Mouse (Mus musculus) right cerebral cortex, adult 2 months (tissue): ENCODE measurements at regions not wholly inside any gene's neighbourhood (a gene's known extent, or its start where the extent isn't known, plus 50 kb on each side); places are given as distances from the start of the nearest gene placed in this dataset.
A peak's percentile ranks its signal among the peaks of the same experiment; 100 is the strongest.

Source experiments
- DNase-seq, 2 experiments: peaks; one replicate each; pipeline ENCODE4 v3.0.0; 2021 to 2022; ENCODE audit warnings: low spot score in 2 of 2

DNA sequence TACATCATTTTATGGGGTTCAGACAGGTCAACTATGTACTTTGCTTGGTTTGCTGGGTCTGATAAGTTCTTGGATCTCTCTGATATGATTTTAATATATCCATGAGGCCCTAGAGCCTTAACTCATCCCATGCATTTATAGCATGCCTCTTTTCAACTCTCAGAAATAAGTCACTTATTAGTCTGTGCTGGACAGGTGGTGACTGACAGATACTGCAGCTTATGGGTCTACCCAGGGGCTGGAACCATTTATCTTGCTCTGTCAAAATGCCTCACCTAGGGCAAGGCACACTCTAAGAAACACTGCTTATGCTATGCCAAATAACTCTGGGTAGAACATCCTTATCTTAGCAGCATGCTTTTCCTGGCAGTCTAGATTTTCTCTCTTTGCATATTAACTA lies 225.6 kb downstream of the Mbnl1 start:
- no peak for DNase-seq

DNA sequence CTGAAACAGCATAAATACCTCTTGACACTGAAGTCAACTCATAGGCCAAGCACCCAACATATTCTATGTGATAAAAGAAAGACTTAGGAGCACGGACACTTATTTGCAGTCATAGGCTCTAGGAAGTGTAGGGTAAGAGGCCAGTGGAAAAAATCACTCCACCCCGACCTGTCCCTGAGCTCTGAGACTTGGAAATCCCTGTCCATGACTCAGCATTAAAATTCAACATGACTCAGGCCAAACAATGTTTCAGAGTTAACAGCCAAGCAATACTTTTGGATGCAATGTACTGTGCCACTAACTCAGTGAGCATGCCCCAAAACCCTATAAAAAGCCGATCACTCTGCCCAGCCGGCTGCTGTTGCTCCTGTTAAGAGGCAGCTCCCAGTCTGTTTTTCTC lies 234.5 kb downstream of the Mbnl1 start:
- no peak for DNase-seq

DNA sequence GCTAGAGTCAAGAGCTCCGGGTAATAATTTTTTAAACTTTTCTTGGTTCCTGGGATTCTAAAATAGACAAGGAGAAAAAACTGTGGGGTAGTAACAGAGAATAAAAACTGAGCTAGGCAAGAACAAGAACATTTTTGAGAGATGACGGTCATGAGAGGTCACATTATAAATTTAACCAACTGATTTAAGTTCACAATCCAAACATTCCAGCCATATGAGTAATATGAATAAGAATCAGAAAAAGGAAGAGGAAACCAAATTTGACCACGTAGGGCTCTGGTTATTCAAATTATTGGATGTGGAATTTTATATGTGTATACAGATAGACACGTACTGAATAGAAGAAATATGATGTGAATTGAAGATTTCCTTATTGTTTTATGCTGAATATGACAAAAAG lies 240.3 kb downstream of the Mbnl1 start:
- DNase-seq, result no peak

DNA sequence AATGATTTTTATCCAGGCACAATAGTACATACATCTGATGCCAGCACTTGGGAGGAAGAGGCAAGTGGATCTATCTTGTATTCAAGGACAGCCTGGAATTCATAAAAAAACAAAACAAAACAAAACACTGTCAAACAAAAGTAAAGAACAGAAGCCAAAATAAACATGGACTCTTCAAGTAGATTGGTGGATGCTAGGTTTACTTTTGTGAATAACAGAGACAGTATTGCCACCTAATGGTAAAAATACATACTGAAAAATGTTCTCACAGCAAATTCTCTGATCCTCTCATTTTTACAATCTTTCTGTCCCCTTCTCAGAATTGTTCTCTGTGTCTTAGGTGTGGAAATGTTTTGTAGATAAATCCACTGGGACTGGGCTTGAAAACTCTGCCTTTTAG lies 247.7 kb downstream of the Mbnl1 start:
- no peak for DNase-seq

DNA sequence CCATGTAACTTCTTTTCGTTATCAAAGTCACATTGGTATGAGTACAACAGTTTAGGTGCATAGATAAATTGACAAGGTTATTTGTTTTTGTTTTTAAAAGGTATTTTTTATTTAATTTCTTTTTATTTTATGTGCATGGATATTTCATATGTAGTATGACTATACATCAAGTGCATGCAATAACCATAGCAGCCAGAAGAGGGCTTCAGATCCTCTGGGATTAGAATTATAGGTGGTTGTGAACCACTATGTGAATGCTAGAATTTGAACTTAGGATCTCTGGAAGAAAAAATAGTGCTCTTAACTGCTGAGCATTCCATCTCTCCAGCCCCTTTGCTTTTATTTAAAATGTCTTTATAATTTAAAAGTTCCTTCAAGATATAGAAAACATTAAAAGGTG lies 258.7 kb downstream of the Mbnl1 start:
- DNase-seq, result no peak

DNA sequence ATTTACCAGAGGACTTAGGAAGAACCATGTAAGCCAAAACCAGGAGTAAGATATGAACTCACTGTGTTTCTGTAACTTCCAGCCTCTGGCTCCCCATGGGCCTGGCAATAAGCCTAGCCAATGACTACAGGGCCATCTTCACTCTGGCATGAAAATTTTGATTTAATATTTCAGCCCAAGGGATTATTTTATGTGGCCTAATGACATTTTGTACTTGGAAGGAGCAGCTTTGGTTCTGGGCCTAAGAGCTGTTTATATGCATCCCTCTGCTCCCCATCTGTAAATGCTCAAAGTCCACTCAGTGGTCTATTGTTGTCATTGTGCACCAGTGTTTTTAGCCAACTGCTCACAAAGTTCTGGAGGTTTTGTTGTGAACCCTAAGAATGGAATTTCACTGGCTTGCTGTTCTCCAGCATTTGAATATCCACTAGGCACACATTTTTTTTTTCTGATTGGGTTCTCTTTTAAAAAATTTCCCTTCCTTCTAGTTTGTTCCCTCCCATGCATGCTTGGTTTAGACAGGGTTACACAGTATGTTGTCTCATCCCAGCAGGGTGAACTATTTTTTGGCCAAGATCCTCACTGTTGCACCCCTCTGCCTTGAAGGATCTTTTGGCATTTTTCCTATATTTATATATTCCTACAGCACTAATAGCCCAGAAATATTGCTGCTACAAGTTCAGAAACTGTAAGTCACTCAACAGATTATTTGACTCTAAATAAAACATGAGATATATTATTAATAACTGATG lies 261.9 kb upstream of the P2ry1 start:
- no peak for DNase-seq

DNA sequence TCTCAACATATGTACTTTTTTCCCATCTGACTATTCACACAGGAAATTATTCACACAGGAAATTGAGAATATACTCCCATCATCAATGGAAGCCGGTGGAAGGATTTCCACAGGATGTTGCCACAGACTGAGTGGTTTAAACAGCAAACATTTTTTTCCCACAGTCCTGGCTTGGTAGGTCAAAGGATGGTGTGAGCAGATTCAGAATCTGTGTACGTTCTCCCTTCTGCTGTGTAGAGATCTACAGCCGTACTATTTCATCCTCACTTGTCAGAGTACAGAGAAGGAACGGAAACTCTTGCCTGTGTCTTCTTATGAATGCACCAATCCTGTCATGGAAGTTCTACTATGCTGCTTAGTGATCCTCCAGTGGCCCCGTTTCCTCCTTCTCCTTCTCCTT lies 261.2 kb upstream of the P2ry1 start:
- DNase-seq, result no peak

DNA sequence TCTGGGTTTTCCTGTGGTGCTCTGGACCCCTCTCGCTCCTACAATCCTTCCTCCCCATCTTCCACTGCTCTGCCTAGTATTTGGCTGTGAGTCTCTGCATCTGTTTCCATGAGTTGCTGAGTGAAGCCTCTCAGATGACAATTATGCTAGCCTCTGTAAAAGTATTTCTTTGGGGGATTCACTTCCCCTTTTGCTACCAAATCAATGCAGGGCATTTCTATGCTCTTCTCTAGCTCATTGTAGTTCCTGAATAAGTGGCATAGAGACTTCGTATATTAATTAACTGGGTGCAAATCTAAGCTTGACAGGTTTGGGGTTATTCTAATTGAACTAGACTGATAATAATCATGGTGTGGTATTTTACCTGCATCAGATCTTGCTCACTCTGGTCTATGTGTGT lies 260.4 kb upstream of the P2ry1 start:
- DNase-seq, result no peak

DNA sequence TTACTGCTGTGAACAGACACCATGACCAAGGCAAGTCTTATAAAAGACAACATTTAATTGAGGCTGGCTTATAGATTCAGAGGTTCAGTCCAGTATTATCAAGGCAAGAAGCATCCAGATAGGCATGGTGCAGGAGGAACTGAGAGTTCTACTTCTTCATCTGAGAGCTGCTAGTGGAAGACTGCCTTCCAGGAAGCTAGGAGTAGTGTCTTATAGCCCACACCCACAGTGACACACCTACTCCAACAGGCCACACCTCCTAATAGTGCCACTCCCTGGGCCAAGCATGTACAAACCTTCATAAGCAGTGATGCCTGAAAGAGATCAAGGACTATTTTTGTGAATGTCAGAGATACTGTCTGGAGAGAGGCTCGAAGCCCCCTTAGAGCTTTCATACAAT lies 257.5 kb upstream of the P2ry1 start:
- DNase-seq, result no peak

DNA sequence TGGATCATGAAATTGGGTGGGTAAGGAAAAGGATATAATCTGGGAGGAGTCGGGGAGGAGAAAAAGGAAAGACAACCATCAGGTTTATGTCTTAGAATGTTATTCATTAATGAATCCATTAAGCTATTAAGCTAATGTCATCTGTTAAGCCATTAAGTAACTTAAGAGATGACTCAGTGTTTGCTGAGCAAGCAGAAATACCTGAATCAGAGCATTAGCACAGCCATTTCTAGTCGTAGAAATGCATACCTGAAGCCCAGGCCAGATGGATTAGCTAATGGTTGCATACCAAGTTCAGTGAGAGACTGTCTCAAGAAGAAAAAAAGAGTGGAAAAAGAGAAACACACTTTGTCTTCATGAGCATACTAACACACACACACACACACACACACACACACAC lies 244.0 kb upstream of the P2ry1 start:
- no peak for DNase-seq

DNA sequence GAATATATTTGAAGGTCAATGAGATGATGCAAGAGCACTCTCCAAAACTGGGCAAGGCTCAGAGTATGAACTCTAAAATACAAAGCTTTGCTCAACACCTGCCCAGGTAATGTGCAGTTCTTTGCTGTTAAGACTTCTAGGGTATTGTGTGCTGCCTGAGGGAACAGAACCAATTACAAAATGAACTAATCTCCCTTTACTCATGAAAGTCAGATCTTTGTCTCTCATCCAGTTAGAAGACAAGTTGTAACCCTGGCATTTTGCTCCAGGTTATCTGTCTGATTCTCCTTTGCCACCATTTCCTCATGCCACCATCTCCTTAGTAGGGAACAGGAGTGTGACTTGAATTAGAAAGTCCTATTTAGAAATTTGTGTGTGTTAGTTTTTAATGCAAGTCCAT lies 243.5 kb upstream of the P2ry1 start:
- no peak for DNase-seq

DNA sequence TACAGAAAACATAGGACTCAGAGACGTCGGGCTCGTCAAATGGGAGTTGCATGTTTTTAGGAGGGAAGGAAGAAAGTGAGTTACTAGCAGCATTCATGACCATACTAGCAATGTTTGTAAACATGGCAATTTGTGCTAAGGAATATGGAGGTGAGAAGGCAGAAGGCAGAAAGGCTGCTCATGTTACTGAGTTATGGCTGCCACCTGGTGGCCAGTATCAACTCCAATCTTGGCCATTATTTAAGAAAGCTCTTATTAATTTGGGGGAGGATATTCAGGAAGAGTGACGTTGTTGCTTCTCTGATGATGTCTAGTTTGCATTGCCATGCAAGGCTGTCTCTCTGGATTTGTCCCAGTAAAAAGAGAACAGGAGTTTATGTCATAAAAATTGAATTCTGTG lies 239.7 kb upstream of the P2ry1 start:
- peak; percentile 16 to 40 for DNase-seq

DNA sequence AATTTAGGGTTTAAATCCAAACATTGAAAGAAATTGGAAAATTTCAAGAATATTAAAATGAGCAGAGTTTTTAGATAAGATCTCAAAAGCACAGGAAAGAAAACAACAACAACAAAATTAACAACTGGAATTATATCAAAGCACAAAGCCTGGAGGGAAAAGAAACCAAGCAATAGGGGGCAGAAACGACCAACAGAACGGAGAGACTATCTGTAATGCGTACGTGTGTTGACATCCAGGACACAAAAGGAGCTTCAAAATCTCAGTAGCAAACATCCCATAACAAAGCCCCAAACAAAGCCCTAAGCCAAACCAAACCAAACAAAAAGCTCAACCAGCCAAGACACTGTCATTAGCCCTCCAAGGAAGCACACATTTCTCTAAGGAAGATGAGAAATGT lies 237.5 kb upstream of the P2ry1 start:
- no peak for DNase-seq

DNA sequence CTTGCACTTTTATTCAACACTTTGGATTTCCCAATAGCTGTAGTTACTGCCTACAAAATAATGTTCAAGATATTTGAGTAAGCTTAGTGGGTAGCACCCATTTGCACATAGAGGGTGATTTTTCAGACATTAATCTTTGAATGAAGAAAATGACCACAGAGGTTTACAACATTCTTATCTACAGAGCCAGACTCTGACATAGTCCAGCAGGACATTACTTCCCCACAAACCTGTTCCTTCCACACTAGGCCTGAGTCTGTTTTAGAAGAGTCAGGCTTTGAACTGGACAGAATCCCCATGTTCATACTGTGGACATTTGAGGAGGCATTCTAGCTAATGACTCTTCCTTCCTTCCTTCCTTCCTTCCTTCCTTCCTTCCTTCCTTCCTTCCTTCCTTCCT lies 233.6 kb upstream of the P2ry1 start:
- no peak for DNase-seq

DNA sequence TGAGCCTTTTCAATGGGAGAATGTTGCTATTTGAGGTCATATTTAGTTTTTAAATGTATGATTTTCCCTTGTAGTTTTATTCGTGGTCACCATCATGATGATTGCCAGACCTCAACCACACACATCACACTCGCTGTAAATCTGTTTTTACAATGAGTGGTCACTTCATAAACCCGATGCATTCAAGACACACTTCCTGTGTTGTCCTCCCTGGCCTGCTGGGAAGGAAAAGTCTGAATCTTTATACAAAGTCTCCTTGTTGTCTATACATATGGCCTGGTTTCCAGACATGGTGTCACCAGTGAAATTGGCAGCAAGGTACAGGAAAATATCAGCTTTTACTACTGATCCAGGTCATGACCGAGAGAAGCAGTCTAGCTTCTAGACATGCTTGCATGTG lies 230.7 kb upstream of the P2ry1 start:
- no peak for DNase-seq

DNA sequence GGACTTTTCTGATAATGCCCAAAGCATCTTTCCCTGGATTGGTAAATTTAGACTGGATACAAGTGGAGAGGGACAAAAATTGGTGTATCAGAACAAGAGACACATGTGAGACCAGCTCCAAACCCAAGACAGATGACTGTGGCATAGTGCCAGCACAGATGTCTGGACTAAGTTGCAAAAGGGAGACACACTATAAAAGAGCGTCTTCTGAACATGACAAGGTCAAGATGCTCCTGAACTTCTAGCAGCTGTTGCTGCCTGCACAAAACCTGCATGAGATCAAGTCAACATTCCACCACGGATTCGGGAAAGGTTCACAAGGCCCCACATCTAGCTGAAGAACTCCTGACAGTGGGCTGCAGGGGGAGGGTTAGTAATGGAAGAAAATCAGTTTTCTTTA lies 229.2 kb upstream of the P2ry1 start:
- no peak for DNase-seq

DNA sequence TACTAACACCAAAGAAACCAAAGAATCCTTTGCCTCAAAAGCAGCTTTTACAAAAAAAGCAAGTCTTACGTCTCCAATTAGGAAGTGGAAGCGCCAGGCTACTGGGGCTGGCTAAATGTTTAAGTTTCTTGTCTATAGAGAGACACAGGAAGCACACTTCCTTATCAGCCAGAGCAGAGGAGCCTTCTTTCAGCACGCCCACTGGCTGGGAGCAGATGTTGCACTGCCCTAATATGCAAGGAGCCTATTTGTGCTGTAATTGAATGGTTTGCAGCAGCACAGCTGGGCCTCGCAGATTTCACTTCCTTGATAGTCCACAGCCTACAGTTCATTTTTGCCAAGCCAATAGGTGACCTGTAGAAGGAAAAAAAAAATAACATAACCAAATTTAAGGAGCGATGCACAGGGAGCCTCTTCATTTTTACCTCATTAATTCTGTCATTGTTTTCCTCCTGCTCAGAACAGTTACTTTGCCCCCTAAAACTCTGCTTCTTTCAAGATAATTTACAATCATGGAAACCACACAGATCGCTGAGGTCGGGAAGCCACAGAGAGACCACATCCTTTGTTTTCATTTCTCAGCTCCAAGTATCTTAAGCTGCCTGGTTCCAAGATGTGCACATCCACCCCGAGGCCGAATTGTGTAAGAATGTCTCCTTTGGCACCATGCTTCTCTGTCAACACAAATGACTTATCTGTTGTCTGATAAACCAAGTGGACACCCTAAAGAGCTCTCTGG lies 217.3 kb upstream of the P2ry1 start:
- no peak for DNase-seq

DNA sequence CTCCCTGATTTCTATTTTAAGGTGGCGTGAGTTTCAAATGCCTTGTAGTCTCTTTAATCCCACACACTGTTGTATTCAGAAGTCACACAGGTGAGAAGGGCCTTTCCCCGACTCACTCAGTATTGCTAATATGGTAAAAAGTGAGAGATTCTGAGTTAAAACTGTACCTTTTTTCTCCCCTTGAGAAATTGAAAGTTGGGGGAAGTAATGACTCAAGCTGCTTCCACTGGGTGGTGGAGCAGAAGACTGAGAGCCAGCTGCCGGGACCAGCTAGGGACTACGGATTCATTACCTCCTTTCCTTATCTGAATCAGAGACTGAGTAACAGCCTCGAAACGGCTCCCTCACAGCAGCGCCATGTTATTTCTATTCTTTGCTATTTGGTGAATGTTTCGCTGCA lies 214.6 kb upstream of the P2ry1 start:
- no peak for DNase-seq

DNA sequence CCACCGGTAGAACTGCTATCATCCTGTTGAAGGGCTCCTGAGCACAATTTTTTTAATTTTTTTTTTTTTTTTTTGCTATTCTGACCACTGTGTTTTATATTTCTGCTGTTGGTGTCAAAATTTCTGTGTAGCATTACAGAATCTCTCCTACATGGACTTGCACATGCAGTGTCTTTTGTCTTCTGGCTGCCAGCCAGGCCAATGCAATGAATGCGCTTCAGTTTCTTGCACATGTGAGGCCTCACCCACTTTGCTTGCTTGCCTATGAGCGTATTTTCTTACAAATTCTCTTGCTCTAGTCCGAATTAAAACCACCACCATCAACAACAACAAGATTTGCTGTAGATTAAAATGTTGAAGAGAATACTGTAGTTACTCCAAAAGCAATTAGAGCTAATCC lies 213.2 kb upstream of the P2ry1 start:
- DNase-seq, result no peak

DNA sequence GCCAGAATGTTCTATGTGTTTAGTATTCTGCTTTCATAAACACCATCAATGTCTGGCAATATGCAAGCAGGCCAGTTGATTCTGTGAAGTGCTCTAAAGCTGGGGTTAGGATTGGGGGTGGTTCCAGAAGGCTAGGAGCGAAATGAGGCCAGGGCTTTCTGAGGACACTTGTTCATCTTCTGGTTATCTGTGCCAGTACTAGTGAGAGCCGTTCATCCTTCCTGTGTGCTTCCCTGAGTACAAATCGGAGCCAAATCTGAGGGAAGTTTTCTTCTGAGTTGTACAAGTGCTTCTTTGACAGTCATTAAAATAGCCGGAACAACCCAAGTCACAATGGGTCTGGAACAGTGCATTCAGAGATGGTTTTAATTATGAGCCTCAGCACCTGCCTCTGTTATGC lies 210.4 kb upstream of the P2ry1 start:
- DNase-seq, result no peak

DNA sequence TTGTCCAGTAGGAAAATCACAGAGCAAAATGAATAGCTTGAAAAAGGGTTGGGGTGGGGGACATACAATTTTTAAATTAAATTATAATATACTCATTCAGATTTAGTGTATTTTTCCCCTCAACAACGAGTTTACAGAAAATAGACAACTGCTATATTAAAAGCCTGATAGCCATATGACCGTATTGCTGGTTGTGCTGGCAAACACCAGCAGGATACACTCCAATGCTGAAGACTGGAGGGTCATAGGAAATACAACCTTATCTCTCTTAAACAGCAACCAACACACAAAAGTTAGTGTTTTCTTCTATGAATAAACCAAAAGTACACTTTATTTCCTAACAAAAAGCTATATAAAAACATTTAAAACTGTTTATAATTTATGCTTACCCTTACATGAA lies 206.4 kb upstream of the P2ry1 start:
- no peak for DNase-seq

DNA sequence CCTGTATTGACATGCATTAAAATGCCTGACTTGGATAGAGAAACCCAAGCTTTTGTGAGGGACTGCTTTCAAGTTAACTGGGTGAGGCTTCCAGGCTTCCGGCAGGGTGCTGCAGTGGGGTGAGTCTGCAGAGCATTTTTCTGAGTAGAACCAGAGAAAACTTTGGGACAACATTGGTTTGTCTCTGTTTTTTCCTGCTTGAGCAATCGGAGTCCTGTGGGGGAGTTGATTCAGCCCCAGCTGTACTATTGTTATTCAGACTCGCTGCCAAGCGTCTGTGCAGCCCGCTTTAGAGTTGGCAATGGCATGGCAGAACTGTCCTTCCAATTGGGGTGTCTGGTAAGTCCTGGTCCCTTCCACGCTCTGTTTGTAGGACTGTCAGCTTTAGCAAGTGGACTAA lies 204.8 kb upstream of the P2ry1 start:
- DNase-seq, result peak in 1 of 2 experiments; percentile 20

DNA sequence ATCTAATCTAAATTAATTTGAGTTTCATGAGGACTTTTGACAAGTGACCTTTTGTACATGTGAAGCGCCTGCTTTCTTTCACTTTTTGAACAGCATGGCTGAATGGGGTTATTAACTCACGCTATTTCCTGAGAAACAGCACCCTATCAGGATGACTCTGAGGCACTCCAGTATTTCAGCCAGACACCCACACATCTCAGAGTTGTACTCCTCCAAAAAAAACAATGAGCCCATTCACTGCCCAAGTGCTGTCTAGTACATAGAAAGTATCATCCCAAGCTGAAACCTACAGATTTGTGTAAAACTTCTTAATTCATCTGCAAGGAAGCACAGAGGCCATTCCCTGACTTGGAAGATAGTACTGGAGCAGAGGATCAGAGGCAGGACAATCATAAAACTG lies 204.1 kb upstream of the P2ry1 start:
- DNase-seq, result no peak

DNA sequence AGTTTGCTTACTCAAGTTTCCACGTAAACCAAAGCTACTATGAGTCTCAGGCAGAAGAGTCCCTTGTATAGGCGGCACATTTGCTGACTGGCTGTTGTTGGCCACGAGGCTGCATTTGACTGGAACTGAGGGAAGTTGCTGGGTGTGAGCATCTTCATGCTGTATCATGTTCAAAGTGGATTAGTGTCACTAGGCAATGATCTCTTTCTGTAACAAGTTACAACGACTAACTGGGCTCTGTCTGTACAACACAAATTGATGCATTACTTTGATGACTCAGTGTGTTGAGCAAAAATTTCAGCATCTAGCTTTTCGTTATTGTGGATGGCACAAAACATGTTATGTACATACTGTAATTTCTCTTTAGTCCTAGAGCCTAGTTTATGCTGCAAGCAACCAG lies 203.7 kb upstream of the P2ry1 start:
- no peak for DNase-seq
